Mouse (Mus musculus) midbrain, postnatal 0 days (tissue): ENCODE measurements around the gene Runx1. TPM values are rescaled to one million over a fixed set of nuclear protein-coding genes. Genes with fewer than 3 reads are reported as not detected.

Source experiments
- ATAC-seq: fragments of 200-750 bp; cut with Nextera tagmentation; 2 replicates; pipeline ENCODE4 v1.8.0; 2017; ENCODE audit warnings: moderate number of reproducible peaks, mild to moderate bottlenecking, moderate TSS enrichment, moderate library complexity; ENCODE audit not compliant: low FRiP score
- DNase-seq: peaks from one replicate; pipeline ENCODE4 v3.0.0-alpha.2; 2015; ENCODE audit warnings: low spot score
- H3K27ac ChIP-seq: fragments of 300-500 bp; sonication (generic); 2 replicates; pipeline ENCODE4 v1.5.1; 2014; ENCODE audit warnings: low read depth, mild to moderate bottlenecking, low read length, mixed read lengths
- H3K27me3 ChIP-seq: fragments of 300-500 bp; sonication (generic); 2 replicates; pipeline ENCODE4 v1.6.1; 2014; ENCODE audit warnings: low read length, control low read depth, mixed read lengths; ENCODE audit not compliant: insufficient read depth
- H3K36me3 ChIP-seq: fragments of 300-500 bp; sonication (generic); 2 replicates; pipeline ENCODE4 v1.6.1; 2014; ENCODE audit warnings: low read length, control low read depth, mixed read lengths; ENCODE audit not compliant: insufficient read depth
- H3K4me1 ChIP-seq: fragments of 300-500 bp; sonication (generic); 2 replicates; pipeline ENCODE4 v1.6.1; 2014; ENCODE audit warnings: mild to moderate bottlenecking, control low read depth, antibody characterized with exemption, low read length, mixed read lengths; ENCODE audit not compliant: insufficient read depth
- H3K4me2 ChIP-seq: fragments of 300-500 bp; sonication (generic); 2 replicates; pipeline ENCODE4 v1.6.1; 2014; ENCODE audit warnings: low read depth, mild to moderate bottlenecking, low read length, mixed read lengths; ENCODE audit not compliant: poor library complexity, severe bottlenecking
- H3K4me3 ChIP-seq: fragments of 300-500 bp; sonication (generic); 2 replicates; pipeline ENCODE4 v1.5.1; 2014; ENCODE audit warnings: low read depth, mild to moderate bottlenecking, low read length, moderate library complexity
- H3K9ac ChIP-seq: fragments of 300-500 bp; sonication (generic); replicated peaks from 2 replicates; pipeline ENCODE4 v1.6.1; 2014; ENCODE audit warnings: mild to moderate bottlenecking, low read length, moderate library complexity, mixed read lengths; ENCODE audit not compliant: poor library complexity, severe bottlenecking
- H3K9me3 ChIP-seq: fragments of 300-500 bp; sonication (generic); 2 replicates; pipeline ENCODE4 v1.6.1; 2016; ENCODE audit warnings: low read length, control low read depth
- CTCF ChIP-seq: IDR thresholded peaks from 2 replicates; pipeline ENCODE4 v1.5.1; 2016; ENCODE audit warnings: antibody characterized with exemption, mild to moderate bottlenecking
- WGBS: fragments of 180-500 bp; shearing (Covaris S2); extraction: QIAGEN DNeasy Blood & Tissue Kit; methylation state at CpG from one replicate; pipeline ENCODE4 v1.1.7; 2014; 5-methylcytosine and 5-hydroxymethylcytosine counted together
- polyA plus RNA-seq: library from polyadenylated mRNA; unstranded; fragments of >200 nt; fragmentation: Nextera tagmentation; extraction: Ambion mirVana; gene quantifications from 2 replicates; pipeline ENCODE4 v1.2.1, GENCODE M21; 2015
- total RNA-seq: library from RNA; depleted of rRNA; stranded (reverse); fragments of >200 nt; gene quantifications from 2 replicates; pipeline ENCODE4 v1.2.3, GENCODE M21; 2014

The Runx1 gene
- total and polyA plus RNA-seq, 2 experiments from 2014 or later: 0.64 to 2.0 TPM

- H3K4me2 ChIP-seq: no peak overlapping the region
- no peaks in the 10 kb centered on the region for H3K36me3 ChIP-seq
- no peak overlapping the region for H3K9ac ChIP-seq
- no peak overlapping the region for H3K4me3 ChIP-seq
- no peak for DNase-seq
- no peak for TF ChIP-seq CTCF
- 72% methylated on average over 5 of the region's 5 CpGs for WGBS
- H3K9me3 ChIP-seq: no peaks in the 10 kb centered on the region
- ATAC-seq: no peak
- no peaks in the 10 kb centered on the region for H3K27me3 ChIP-seq
- no peak overlapping the region for H3K27ac ChIP-seq
- H3K4me1 ChIP-seq: no peaks in the 10 kb centered on the region
Measured at GRCm38 (mm10) chr16:92786883-92787321, 39.0 kb downstream of the Runx1 start.

GRCm38 (mm10) chr16:92786276-92786882, 39.6 kb downstream of the Runx1 start:
- Histone ChIP-seq H3K27ac (no peak overlapping the region), H3K9me3 (no peaks in the 10 kb centered on the region), H3K9ac (no peak overlapping the region), H3K36me3 (no peaks in the 10 kb centered on the region), H3K4me3 (no peak overlapping the region), H3K4me2 (no peak overlapping the region), H3K4me1 (no peaks in the 10 kb centered on the region), H3K27me3 (no peaks in the 10 kb centered on the region)
- no peak for TF ChIP-seq CTCF
- DNase-seq (no peak), ATAC-seq (no peak)
- WGBS: 91% methylated on average over 6 of the region's 6 CpGs

DNA sequence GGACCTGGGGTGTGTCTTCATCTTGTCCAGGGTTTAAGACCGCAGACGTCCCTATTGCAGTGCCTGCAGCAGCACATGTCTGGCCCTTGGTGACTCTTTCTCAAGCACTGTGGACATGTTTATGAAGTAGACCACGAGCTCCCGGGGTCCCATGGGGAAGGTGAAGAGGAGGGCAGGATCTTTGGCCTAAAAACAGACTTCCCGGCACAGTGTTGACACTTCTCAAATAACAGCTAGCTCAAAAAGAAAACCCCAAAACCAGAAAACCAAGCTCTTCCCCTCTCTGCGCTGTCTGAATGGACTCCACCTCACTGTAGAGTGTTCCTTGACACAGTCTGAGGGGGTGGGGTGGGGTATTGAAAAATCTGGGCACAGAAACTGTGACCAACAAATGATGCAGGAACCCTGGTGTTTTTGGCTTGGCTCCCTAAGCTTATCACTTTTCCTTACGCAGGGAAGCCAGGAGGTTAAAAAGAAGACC, 42.3 kb downstream of the Runx1 start:
- no peaks in the 10 kb centered on the region for H3K9me3 ChIP-seq
- TF ChIP-seq CTCF: no peak

DNA sequence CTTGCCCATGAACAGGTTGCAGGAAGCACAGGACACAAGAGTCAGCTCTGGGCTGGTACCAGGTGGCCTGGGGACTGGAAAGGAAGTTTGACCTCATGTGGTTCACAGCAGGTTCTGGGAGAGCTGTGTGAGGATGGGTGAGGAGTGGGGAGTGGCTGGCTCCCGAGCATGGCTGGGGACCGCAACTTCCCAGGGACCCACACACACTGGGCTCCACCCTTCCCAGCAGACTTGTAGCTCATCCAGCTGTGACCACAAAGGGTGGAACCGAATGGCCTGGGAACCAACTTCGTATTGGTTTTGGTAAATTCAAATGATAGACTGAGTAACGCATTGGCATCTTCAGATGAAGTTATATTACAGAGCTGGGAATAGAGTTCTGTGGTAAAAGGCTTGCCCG, 43.5 kb downstream of the Runx1 start:
- no peak overlapping the region for H3K4me2 ChIP-seq
- no peak overlapping the region for H3K27ac ChIP-seq
- H3K9me3 ChIP-seq: no peaks in the 10 kb centered on the region
- no peaks in the 10 kb centered on the region for H3K27me3 ChIP-seq
- no peaks in the 10 kb centered on the region for H3K36me3 ChIP-seq
- TF ChIP-seq CTCF: no peak
- no peak overlapping the region for H3K4me3 ChIP-seq
- 85% methylated on average over 6 of the region's 6 CpGs for WGBS
- H3K4me1 ChIP-seq: no peaks in the 10 kb centered on the region
- no peak for DNase-seq
- no peak for ATAC-seq
- H3K9ac ChIP-seq: no peak overlapping the region

More for the DNA sequence above, 42.3 kb downstream of the Runx1 start:
- Histone ChIP-seq H3K36me3 (no peaks in the 10 kb centered on the region), H3K4me2 (no peak overlapping the region), H3K27me3 (no peaks in the 10 kb centered on the region), H3K9ac (no peak overlapping the region), H3K4me3 (no peak overlapping the region), H3K27ac (no peak overlapping the region), H3K4me1 (no peaks in the 10 kb centered on the region)
- DNase-seq: peak; percentile 51
- WGBS: 55% methylated on average over 7 of the region's 7 CpGs
- no peak for ATAC-seq

- H3K9me3 ChIP-seq: no peaks in the 10 kb centered on the region
- ATAC-seq: no peak
- H3K4me2 ChIP-seq: no peak overlapping the region
- no peak overlapping the region for H3K9ac ChIP-seq
- H3K4me3 ChIP-seq: no peak overlapping the region
- no peak overlapping the region for H3K27ac ChIP-seq
- no peaks in the 10 kb centered on the region for H3K36me3 ChIP-seq
- DNase-seq: no peak
- TF ChIP-seq CTCF: no peak
- 93% methylated on average over 9 of the region's 9 CpGs for WGBS
- H3K4me1 ChIP-seq: no peaks in the 10 kb centered on the region
- H3K27me3 ChIP-seq: no peaks in the 10 kb centered on the region
Measured at GRCm38 (mm10) chr16:92779896-92780435, 46.0 kb downstream of the Runx1 start.

DNA sequence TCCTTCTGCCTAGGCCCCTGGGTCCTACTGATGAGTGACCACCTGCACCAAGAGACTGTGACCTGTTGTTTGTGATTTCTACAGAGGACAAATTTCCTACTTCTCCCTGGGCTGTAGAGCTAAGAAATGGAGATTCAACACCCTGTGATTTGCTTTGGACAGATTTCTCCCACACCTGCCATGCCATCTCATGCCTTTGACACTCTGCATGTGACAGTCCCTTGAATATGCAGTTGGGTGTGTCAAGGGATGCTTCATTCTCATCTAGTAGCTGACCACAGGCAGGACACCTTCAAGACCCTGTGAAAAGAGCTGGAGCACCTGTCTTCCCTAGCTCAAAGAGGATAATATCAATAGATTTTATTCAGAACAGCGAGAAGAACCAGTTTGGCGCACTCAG, 46.8 kb downstream of the Runx1 start:
- H3K27me3 ChIP-seq: no peaks in the 10 kb centered on the region
- no peaks in the 10 kb centered on the region for H3K36me3 ChIP-seq
- H3K9me3 ChIP-seq: no peaks in the 10 kb centered on the region
- DNase-seq: no peak
- no peak for ATAC-seq
- no peak overlapping the region for H3K27ac ChIP-seq
- no peak overlapping the region for H3K9ac ChIP-seq
- TF ChIP-seq CTCF: no peak
- WGBS: 95% methylated on average over 2 of the region's 2 CpGs
- H3K4me3 ChIP-seq: no peak overlapping the region
- H3K4me1 ChIP-seq: no peaks in the 10 kb centered on the region
- H3K4me2 ChIP-seq: no peak overlapping the region
